Mouse (Mus musculus) urinary bladder, adult 18-20 months (tissue): ENCODE measurements at regions not wholly inside any gene's neighbourhood (a gene's known extent, or its start where the extent isn't known, plus 50 kb on each side); places are given as distances from the start of the nearest gene placed in this dataset.

Source experiments
- DNase-seq, 2 experiments: peaks; one replicate each; pipeline ENCODE4 v3.0.0; 2022; ENCODE audit warnings: low spot score in 2 of 2, mixed read lengths in 2 of 2

- DNase-seq = no peak
Observed at GRCm38 (mm10) chr13:71359112-71359511, 517.5 kb upstream of the Adamts16 start.

- DNase-seq = no peak
Observed at GRCm38 (mm10) chr13:71350787-71351186, 509.2 kb upstream of the Adamts16 start.

- DNase-seq = no peak
Observed at GRCm38 (mm10) chr13:71342921-71343320, 501.3 kb upstream of the Adamts16 start.

GRCm38 (mm10) chr13:71338700-71339099 lies 497.1 kb upstream of the Adamts16 start:
- DNase-seq = no peak

GRCm38 (mm10) chr13:71334925-71335324 lies 493.3 kb upstream of the Adamts16 start:
- DNase-seq = no peak

- no peak for DNase-seq
Observed at GRCm38 (mm10) chr13:71333146-71333545, 491.5 kb upstream of the Adamts16 start.

GRCm38 (mm10) chr13:71330321-71330720 lies 488.7 kb upstream of the Adamts16 start:
- no peak for DNase-seq

- no peak for DNase-seq
Observed at GRCm38 (mm10) chr13:71327802-71328753, 486.5 kb upstream of the Adamts16 start.

- DNase-seq = no peak
Observed at GRCm38 (mm10) chr13:71320489-71320888, 478.9 kb upstream of the Adamts16 start.

- no peak for DNase-seq
Observed at GRCm38 (mm10) chr13:71303956-71304355, 462.3 kb upstream of the Adamts16 start.

- DNase-seq = no peak
Observed at GRCm38 (mm10) chr13:71275991-71276390, 434.4 kb upstream of the Adamts16 start.

GRCm38 (mm10) chr13:71274139-71274538 lies 432.5 kb upstream of the Adamts16 start:
- DNase-seq = no peak

- no peak for DNase-seq
Observed at GRCm38 (mm10) chr13:71273485-71273884, 431.9 kb upstream of the Adamts16 start.

- DNase-seq = no peak
Observed at GRCm38 (mm10) chr13:71273067-71273466, 431.5 kb upstream of the Adamts16 start.

- no peak for DNase-seq
Observed at GRCm38 (mm10) chr13:71272431-71272830, 430.8 kb upstream of the Adamts16 start.

- no peak for DNase-seq
Observed at GRCm38 (mm10) chr13:71271727-71272418, 430.3 kb upstream of the Adamts16 start.

GRCm38 (mm10) chr13:71270370-71270769 lies 428.8 kb upstream of the Adamts16 start:
- DNase-seq = no peak

GRCm38 (mm10) chr13:71269496-71269895 lies 427.9 kb upstream of the Adamts16 start:
- DNase-seq = no peak

- no peak for DNase-seq
Observed at GRCm38 (mm10) chr13:71263315-71263878, 421.8 kb upstream of the Adamts16 start.

- no peak for DNase-seq
Observed at GRCm38 (mm10) chr13:71262575-71263295, 421.1 kb upstream of the Adamts16 start.

- DNase-seq = no peak
Observed at GRCm38 (mm10) chr13:71254016-71254415, 412.4 kb upstream of the Adamts16 start.
